Mouse (Mus musculus) E14TG2a.4 (cell line): ENCODE results near the gene 2700049A03Rik.

Source experiments
- CTCF ChIP-seq: conservative IDR thresholded peaks from 2 replicates; pipeline ENCODE4 v1.5.1; 2014; ENCODE audit warnings: low read length
- POU5F1 ChIP-seq: IDR thresholded peaks from 2 replicates; pipeline ENCODE4 v1.6.1; 2014; ENCODE audit warnings: low read length, borderline replicate concordance

- TF ChIP-seq CTCF = no peak
- TF ChIP-seq POU5F1 = no peak
Measured at GRCm38 (mm10) chr12:71204303-71204702, 67.7 kb downstream of the 2700049A03Rik start.
